Mouse (Mus musculus) liver, postnatal 0 days (tissue): ENCODE data around the gene Lrrc4b.

Experiments used
- CTCF ChIP-seq: sonication (generic); IDR thresholded peaks from 2 replicates; pipeline ENCODE4 v1.5.1; 2016; ENCODE audit warnings: antibody characterized with exemption, low read depth
- EP300 ChIP-seq: IDR thresholded peaks from 2 replicates; pipeline ENCODE4 v1.6.1; 2016; ENCODE audit warnings: antibody characterized with exemption, low read depth, mild to moderate bottlenecking

DNA sequence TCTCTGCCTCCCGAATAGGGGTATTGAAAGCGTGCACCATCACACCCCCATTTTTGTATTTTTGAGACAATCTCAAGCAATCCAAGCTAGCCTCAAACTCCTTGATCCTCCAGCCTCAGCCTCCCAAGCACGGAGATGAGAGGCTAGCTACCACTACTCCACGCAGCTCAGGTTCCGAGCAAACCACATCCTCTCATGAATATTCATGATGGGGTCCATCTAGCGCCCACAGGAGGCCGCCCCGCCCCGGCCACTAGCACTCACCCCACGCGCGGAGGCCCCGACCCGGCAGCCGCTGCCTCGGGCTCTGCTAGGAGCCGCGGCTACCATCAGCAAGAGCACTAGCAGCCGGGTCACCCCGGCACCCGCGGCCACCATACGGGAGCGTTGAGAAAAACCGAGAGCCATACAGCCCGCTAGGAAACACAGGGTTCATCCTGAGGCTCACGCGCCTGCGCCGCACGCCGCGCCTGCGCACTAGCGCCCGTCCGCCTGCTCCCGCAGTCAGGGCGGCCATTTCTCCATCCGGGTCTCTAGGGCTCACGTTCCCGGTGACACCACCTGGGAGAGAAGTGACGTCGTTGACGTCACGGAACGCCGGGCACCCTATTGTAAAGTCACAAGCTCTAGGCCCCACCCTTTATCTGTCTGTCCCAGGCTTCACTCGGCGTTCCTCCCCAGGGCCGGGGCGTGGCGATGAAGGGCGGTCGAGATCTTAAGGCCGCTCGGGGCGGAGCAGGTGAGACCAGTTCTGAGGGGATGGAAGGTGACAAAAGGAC lies 67.4 kb downstream of the Lrrc4b start, which contains the start of the genes Emc10 and Fam71e1:
- TF ChIP-seq CTCF = peak; percentile 21; the same call in 1 of the 2 replicates
- no peak; the same call in 1 of the 2 replicates for TF ChIP-seq EP300
